Comparison of ENCODE assay signal across 21 mouse cellular contexts in the genomic region with DNA sequence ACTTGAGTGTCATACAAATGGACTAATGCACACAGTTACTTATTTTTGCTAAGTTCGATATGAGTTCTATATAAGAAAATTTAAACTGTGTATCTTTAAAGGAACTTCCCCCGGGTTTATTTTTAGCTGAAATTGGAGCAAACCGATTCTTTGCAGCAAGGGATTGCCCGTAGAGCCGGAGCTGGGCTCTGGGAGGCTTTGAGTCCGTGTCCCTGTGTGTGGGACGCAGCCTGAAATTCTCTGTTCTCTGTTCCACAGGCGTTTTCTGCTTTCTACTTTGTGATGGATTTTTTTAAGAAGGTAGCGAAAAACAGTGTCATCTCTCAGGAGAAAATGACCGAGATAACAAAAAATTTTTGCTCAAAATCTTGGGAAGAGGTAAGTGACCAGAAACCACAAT. TPM values are rescaled to one million over a fixed set of nuclear protein-coding genes. Genes with fewer than 3 reads are reported as not detected.
A peak's percentile ranks its signal among the peaks of the same experiment; 100 is the strongest.
DNase-seq lines count a peak whose midpoint lies in the region; ATAC-seq and TF ChIP-seq lines count a peak whose summit lies in the region.
"Had no signal": no experiment of that assay in that cellular context is flagged by ENCODE, and none has a peak within 500 bp of the region (broad histone marks: within the 10 kb centered on the region; RNA-seq: fewer than 3 reads in every experiment).

No protein-coding gene starts in this region.

- H3K9ac ChIP-seq in midbrain, embryonic 15.5 days = no peak overlapping the region
- H3K9ac ChIP-seq: embryonic facial prominence, embryonic 15.5 days; forebrain, embryonic 12.5 days; heart, embryonic 12.5 days; hindbrain, embryonic 14.5 days had no signal

- TF ChIP-seq POLR2A in cortical plate, adult 2 months (IDR thresholded peaks at IDR 0.05; ENCODE audit: extremely low read depth, insufficient read depth, low read length) = no peak

- ATAC-seq in frontal cortex, adult (ENCODE audit: low TSS enrichment) = peak; percentile 68
- no peak for ATAC-seq in midbrain, embryonic 15.5 days (replicated peaks)
- ATAC-seq: activated CD4-positive, CD25-positive, alpha-beta regulatory T cell, adult 4 months; Patski had no signal

- H3K4me3 ChIP-seq in midbrain, embryonic 15.5 days = no peak overlapping the region
- no peak overlapping the region for H3K4me3 ChIP-seq in midbrain, embryonic 10.5 days
- no peak overlapping the region for H3K4me3 ChIP-seq in cortical plate, adult 2 months (ENCODE audit: insufficient read depth, low read length)
- H3K4me3 ChIP-seq: embryonic facial prominence, embryonic 15.5 days; erythroblast, embryonic 14.5 days; forebrain, embryonic 12.5 days; heart, embryonic 12.5 days; hindbrain, embryonic 10.5 days had no signal

- H3K27ac ChIP-seq in midbrain, embryonic 15.5 days = peak overlapping the region; percentile 33; the same call in 1 of the 2 replicates
- H3K27ac ChIP-seq in midbrain, embryonic 10.5 days (replicated peaks) = no peak overlapping the region
- peak overlapping the region; percentile 12; the same call in 1 of the 2 replicates for H3K27ac ChIP-seq in cortical plate, adult 2 months (ENCODE audit: insufficient read depth, low read length)
- H3K27ac ChIP-seq: embryonic facial prominence, embryonic 15.5 days; forebrain, embryonic 12.5 days; hindbrain, embryonic 10.5 days; hindbrain, embryonic 14.5 days had no signal

- TF ChIP-seq CTCF in cortical plate, adult 2 months (IDR thresholded peaks at IDR 0.05; ENCODE audit: extremely low read depth, insufficient read depth, low read length) = no peak

- H3K4me1 ChIP-seq in midbrain, embryonic 15.5 days = peaks cover 21% of the 10 kb centered on the region
- H3K4me1 ChIP-seq in midbrain, embryonic 10.5 days = peaks cover 12% of the 10 kb centered on the region
- H3K4me1 ChIP-seq in cortical plate, adult 2 months (ENCODE audit: control insufficient read depth, insufficient read depth, low read length) = peaks cover 6% of the 10 kb centered on the region

- DNase-seq in frontal cortex, postnatal 14 days (ENCODE audit: low spot score in 2 of 2) = no peak
- no peak for DNase-seq in midbrain, embryonic 10.5 days (ENCODE audit: low spot score)
- no peak for DNase-seq in spleen, adult 18-20 months
- DNase-seq: adrenal gland, postnatal 25 days; cerebellum, adult 2 months; cerebellum, postnatal 10 days; embryo, embryonic 11 days; gastrocnemius, postnatal 25 days had no signal

- no peak overlapping the region for H3K4me2 ChIP-seq in midbrain, embryonic 15.5 days
- H3K4me2 ChIP-seq: embryonic facial prominence, embryonic 15.5 days; forebrain, embryonic 12.5 days; heart, embryonic 12.5 days; hindbrain, embryonic 14.5 days had no signal

- H3K36me3 ChIP-seq in midbrain, embryonic 15.5 days (replicated peaks) = no peaks in the 10 kb centered on the region
- H3K36me3 ChIP-seq in midbrain, embryonic 10.5 days = no peaks in the 10 kb centered on the region
- H3K36me3 ChIP-seq: embryonic facial prominence, embryonic 15.5 days; forebrain, embryonic 12.5 days; heart, embryonic 12.5 days; hindbrain, embryonic 10.5 days had no signal

- no peaks in the 10 kb centered on the region for H3K27me3 ChIP-seq in midbrain, embryonic 15.5 days (replicated peaks)
- H3K27me3 ChIP-seq in midbrain, embryonic 10.5 days (ENCODE audit: low read depth, poor library complexity, severe bottlenecking) = no peaks in the 10 kb centered on the region
- H3K27me3 ChIP-seq: CH12.LX; embryonic facial prominence, embryonic 15.5 days; forebrain, embryonic 12.5 days; heart, embryonic 12.5 days had no signal

- H3K9me3 ChIP-seq in midbrain, embryonic 15.5 days = no peaks in the 10 kb centered on the region
- no peaks in the 10 kb centered on the region for H3K9me3 ChIP-seq in midbrain, embryonic 10.5 days (replicated peaks)
- H3K9me3 ChIP-seq: embryonic facial prominence, embryonic 15.5 days; forebrain, embryonic 12.5 days; heart, embryonic 12.5 days; hindbrain, embryonic 10.5 days had no signal

- 76% methylated on average over 10 of the region's 10 CpGs for WGBS in midbrain, embryonic 15.5 days
- WGBS in midbrain, embryonic 10.5 days = 85% methylated on average over 10 of the region's 10 CpGs

RNA-seq across cellular contexts. Expression of a gene that starts 15.1 kb away (rescaled TPM):
- 0.14 TPM in 1 of 2 replicates, not detected in the other for polyA plus RNA-seq in midbrain, embryonic 15.5 days (2015; fragmentation: Nextera tagmentation; extraction: Ambion mirVana)
- polyA plus RNA-seq in midbrain, embryonic 10.5 days (2016; fragmentation: Nextera tagmentation; extraction: Ambion mirVana) = 0.06 and 0.22 TPM in 2 replicates
- polyA plus RNA-seq in cortical plate, adult 2 months (2012; rRNA removed) = 0.17 and 0.19 TPM in 2 replicates
- polyA plus RNA-seq: embryonic facial prominence, embryonic 15.5 days; erythroblast, embryonic 14.5 days; heart, embryonic 16.5 days; Patski had no signal
